Mouse (Mus musculus) ovary, postnatal 14 days (tissue): ENCODE measurements around the gene Phf11d.
"Not testable (repeated sequence)": the region's sequence is repeated elsewhere in the genome, so short reads cannot be mapped to it uniquely, and the experiment has no call there.

Source experiments
- DNase-seq: peaks from one replicate; pipeline ENCODE4 v3.0.0; 2022; ENCODE audit warnings: low spot score

Phf11d gene

DNA sequence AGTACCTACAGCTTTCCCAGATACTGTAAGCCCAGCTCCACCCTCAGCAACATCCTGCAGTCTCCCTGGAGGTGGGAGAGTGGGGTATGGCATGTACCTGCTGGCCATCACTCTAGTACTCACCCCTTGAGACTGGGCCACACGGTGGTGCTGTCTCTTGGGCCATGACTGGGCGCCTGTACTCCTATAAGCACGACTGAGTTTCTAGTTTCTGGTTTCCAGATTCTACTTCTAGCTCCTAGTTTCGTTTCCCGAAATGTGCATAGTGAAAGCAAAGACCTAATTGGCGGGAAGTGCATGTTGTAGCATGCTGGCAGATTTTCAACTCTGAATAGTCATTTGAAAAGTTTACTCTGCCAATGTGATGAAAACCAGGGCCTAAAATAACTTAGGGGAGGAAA, at the start of gene Phf11d:
Gene Phf11d (minus strand): TSS at position 227 of the 401 bp plus-strand sequence.
- DNase-seq = peak; percentile 13

GRCm38 (mm10) chr14:59414979-59415378, 49.7 kb upstream of the Phf11d start:
- not testable (repeated sequence) for DNase-seq

DNA sequence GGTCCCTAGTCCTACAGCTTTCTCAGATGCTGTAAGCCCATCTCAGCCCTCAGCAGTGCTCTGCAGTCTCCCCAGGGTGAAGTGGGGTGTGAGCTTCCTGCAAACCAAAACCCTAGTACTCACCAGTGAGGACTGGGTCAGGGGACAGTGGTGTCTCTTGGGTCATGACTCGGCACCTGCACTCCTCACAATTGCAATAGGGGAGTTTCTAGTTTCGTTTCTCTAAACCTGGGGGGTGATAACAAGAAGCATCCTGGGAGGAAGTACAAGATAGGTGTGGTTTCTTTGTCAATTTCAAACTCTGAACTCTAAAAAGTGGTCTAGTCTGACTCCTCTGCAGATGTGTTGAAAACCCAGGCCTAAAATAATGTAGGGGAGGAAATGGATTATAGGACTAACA, 31.7 kb upstream of the Phf11d start:
- no peak for DNase-seq

DNA sequence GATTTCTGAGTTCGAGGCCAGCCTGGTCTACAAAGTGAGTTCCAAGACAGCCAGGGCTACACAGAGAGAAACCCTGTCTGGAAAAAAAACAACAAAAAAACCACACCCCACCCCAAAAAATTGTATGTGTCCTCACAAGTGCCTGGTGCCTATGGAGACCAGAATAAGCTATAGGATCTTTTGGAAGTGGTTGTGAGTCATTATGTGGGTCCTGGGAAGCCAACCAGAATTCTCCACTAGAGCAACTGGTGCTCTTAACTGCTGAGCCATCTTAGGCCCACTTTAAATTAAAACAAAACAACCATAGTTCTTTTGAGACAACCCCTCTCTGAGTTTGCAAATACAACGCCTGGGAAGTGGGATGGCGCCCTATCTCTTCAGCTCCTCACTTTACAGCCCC, 30.0 kb upstream of the Phf11d start, which contains the start of gene Phf11c:
Gene Phf11c (minus strand): TSS at position 101 of the 400 bp plus-strand sequence.
- no peak for DNase-seq

GRCm38 (mm10) chr14:59390181-59390580, 24.9 kb upstream of the Phf11d start:
- DNase-seq = not testable (repeated sequence)

DNA sequence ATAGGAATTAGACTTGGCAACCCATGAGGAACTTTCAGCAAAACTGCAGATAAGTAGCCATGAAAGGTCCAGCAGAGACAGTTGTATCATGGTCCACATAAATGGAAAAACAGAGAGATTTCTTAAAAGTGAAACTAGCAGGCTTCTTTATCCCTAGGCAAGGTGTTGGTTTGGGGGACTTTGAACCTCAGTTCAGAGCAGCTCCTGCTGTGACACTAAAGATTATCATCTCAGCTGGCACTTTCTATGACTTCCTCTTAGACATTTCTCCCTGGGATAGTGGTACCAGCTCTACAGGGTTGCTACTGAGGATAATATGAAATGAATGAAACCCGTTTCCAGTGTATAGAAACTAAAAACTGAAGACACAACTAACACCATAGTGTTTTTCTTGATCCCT, 24.3 kb upstream of the Phf11d start:
- DNase-seq = no peak

- DNase-seq = no peak
These were observed 5.2 kb upstream of the Phf11d start for GRCm38 (mm10) chr14:59370348-59371068.

GRCm38 (mm10) chr14:59366386-59367105, 1.3 kb upstream of the Phf11d start:
- no peak for DNase-seq

- DNase-seq = not testable (repeated sequence)
These were observed 24.1 kb downstream of the Phf11d start, which contains the start of gene Phf11b for GRCm38 (mm10) chr14:59341189-59341588. Gene Phf11b, minus strand, starts transcription at chr14:59341351.

GRCm38 (mm10) chr14:59339541-59339940, 25.7 kb downstream of the Phf11d start:
- DNase-seq = no peak

- not testable (repeated sequence) for DNase-seq
These were observed 29.2 kb downstream of the Phf11d start for GRCm38 (mm10) chr14:59336056-59336455.

- peak; percentile 1 for DNase-seq
These were observed 34.8 kb downstream of the Phf11d start for GRCm38 (mm10) chr14:59330499-59330898.

DNA sequence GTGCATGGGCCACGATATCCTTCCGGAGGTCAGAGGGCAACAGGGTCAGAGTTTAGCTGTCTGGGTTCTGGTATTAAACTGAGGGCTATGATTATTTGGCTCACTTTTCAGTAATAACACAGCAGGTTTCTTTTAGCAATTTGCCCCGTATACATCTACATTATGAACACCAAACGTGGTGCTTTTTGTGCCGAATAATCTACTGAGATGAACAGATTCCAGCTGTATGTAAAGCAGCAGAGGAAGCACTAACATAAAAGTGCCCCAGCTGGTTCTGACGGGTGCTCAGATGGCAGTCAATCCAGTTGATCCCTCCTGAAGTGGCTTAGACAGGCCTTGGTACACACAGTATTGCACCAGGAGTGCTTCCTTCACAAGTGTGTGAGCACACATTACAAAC, 45.3 kb downstream of the Phf11d start:
- DNase-seq = not testable (repeated sequence)

- not testable (repeated sequence) for DNase-seq
These were observed 46.2 kb downstream of the Phf11d start for GRCm38 (mm10) chr14:59319036-59319435.
